Mouse (Mus musculus): ENCODE measurements at regions not wholly inside any gene's neighbourhood (a gene's known extent, or its start where the extent isn't known, plus 50 kb on each side); places are given as distances from the start of the nearest gene placed in this dataset.

DNA sequence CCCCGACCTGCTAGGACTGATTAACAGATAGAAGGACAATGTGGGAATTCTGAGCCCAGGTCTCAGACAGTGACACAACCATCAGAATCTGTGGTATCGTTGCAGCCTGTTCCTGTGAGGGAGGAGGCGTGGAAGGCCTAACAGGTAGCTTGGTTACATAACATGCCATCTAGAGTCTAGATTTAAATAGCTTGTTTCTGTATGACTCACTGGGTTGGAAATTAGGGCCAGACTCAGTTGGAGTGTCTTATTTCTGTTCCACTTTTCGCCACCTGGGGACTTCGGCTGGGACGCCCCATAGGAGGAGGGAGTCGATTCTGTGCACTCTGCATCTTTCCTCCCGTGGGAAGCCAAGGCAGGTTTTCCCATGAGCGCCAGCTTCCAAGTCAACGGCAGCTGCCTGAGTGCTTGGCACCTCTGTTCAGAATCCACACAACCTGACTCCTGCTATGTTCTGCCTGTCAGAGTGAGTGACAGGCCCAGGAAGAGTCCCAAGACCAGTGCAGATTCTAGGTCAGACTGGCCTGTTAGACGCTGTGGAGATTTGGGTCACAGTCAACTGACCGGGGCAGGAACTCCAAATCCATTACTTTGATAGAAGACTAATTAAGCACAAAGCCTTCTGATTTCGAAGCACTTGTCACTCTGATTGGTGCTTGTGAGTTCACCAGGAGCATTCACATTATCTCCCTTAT, 193.7 kb upstream of the Trpc7 start:
- TF ChIP-seq POLR2A (IDR thresholded peaks at IDR 0.05; ENCODE audit: insufficient read depth, low read length) (no peak), CTCF (IDR thresholded peaks at IDR 0.05; ENCODE audit: low read depth, low read length) (no peak)
